Mouse (Mus musculus): ENCODE measurements around the gene Gm49322.
A peak's percentile ranks its signal among the peaks of the same experiment; 100 is the strongest.

Gm49322 gene

DNA sequence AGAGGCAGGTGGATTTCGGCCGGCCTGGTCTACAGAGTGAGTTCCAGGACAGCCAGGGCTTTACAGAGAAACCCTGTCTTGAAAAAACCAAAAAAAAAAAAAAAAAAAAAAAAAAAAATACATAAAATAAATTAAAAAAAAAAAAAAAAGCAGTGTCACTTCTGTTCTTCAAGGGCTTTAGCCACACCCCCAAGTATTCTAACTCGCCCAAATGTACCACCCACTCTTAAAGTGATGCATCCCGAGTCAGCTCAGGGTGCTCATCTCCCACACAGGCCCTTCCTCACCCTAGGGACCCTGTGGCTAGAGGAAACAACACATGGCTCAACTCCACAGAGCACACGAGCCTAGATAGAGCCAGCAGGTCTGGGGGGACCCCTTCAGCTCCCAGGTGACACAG, 22.8 kb upstream of the Gm49322 start:
- no peak for DNase-seq (ENCODE audit: low read depth, low spot score)

DNA sequence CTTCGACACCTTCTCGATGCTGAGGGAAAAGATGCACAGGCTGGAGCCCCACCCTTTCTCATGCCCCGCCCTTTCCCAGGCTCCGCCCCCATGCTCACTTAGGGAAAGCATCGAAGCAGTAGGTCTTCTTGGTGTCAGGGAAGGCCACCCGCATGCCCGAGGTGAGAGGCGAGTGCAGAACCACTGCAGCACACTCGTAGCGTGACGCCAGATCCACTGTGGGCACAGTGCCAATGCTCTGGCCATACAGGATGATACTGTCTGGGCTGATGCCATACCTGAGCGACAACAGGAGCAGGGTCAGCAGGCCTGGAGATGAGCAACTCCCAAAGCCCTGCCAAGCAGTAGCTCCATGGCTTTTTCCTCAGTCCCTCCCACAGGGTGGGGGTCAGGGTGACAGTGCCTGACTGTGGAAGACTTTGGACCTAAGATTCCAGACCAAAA, 21.8 kb upstream of the Gm49322 start:
- DNase-seq (ENCODE audit: low read depth, low spot score) = peak; percentile 85

DNA sequence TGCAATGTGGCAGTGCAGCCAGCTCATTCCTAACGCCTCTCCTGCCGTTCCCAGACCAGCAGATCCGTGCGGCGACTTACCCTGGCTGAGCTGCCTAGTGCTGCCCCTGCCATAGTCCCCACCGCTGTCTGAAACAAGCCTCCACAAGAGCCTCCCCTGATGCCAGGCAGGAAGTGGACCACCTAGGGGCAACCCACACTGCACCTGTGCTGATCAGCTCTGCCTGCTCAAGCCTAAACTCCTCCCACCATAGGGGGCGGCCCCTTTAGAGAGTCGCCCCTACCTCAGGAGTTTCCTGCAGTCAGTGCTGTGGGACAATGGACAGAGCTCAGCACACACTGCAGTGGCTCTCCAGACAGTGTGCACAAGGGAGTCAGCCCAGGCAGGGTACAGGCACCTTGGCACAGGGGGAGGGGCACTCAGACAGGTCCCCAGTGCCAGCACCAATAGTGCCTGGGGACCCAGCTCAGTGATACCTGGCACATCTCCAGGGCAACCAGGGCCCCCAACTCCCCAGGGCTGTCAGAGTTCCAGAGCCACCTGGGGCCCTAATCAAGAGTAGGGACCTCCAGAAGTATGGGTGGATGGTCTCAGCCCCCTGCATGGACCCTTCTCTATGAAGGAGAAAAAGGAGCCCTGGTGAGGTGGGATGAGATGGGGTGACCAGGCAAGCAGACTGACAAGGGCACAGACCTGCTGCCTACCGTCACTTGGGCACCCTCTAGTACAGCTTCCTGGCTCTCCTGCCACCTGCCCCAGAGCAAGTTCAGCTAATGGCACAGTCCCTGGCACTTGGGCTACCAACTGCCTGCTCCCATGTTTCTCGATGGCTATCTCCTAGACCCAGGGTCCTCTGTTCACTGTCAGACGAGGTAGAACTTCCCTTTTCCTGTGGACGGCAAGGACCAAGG, 20.9 kb upstream of the Gm49322 start:
- no peak for DNase-seq (ENCODE audit: low read depth, low spot score)

DNA sequence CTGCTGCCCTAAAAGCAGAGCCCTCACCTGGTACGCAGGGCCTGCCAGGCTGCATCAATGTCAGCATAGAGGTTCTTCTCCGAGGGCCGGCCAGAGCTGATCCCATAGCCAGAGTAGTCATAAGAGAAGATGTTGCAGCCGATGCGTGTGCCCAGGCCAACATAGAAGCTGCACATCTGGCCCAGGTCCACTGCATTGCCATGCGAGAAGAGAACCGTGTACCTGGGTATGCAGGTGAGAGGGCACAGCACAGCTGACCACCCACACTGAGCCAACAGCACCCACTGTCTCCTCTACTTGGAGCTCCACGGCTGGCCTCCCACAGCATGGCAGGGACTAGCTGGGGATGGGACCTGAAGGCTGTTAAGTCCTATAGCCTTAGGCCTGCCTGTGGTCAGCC, 20.2 kb upstream of the Gm49322 start:
- no peak for DNase-seq (ENCODE audit: low read depth, low spot score)

DNA sequence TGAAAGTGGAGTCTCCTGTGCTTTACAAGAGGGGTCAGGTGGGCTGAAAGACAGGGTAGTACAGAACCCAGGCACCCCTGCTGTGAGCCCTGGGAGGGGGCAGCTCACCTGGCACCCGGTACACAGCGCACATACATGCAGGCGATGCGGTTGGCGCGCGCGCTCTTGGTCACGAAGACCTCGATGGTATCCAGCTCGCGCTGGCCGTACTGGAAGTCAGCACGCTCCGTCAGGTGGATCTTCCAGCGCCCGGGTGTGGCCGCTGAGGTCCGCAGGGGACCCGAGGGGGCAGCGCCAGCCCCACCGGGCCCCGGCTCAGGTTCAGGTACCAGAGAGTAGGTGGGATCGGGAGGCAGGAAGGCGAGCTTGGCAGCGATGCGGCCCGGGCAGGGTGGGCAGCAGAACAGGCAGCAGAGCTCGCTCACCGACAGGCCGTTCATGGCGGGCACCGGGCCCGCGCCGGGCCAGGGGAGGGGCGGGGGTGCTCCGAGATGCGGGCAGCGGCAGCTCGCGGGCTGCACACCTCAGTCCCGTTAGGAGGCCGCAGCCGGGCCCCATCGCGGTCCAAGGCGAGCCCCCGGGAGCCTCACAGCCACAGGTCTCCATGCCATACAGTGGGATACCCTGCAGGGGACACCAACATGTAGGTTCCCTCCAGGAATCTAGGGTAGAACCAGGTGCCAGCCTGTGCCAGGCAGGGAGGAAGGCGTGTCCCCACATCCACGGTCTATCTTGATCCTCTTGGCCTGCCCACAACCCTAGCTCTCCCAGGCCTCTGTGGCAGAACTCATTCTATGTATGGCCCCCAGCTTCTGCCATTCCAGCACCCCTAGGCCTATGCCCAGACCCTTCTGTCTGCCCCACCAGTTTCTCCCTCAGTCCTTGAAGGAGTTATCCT, 19.2 kb upstream of the Gm49322 start:
- DNase-seq (ENCODE audit: low read depth, low spot score) = no peak

DNA sequence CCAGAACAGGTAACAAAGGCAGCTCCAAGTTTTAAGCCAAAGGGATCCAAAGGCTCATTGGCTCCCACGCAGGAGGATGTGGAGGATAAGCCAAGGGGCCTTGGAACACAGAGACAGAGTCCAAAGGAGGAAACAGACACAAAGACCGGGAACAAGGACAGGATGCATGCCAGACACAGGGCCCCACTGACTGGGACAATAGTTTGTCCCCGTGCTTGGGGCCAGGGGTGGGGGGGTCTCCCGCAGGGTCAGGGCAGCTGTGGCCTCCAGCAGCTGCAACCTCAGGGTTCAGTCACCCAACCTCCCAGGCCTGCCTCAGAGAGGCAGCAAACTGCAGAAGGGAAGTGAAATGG, 18.5 kb upstream of the Gm49322 start:
- DNase-seq (ENCODE audit: low read depth, low spot score) = no peak

DNA sequence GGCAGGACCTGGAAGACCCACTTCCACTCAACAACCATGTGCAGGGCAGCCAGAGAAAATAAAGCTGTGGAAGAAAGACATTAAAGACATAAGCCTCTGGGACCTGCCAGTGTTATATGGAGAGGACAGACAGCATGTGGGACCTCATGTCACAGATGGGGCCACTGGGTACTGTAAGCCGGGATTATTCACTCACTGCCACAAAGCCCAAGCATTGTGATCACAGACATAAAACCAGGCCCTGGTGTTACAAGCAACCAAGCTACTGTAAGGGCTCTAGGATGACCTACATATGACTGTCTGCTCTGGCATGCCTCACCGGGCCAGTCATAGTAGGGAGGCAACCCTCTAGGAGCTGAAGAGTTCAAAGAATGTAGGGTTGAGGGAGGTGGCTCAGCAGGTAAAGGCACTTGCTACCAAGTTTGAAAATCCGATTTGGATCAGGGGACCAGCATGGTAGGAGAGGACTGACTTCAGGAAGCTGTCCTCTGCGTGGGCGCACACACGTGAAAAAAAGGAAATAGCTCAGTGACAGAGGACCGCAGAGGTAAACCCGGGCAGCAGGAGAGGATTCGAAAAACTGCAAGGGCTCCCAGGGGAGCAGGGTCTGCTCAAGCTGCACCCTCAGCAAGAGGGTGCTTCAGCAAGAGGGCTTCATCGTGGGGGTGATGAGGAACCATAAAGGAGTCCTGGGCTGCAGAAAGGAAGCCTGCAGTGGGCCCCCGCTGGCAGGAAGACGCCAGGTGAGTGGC, 16.5 kb upstream of the Gm49322 start:
- no peak for DNase-seq (ENCODE audit: low read depth, low spot score)

DNA sequence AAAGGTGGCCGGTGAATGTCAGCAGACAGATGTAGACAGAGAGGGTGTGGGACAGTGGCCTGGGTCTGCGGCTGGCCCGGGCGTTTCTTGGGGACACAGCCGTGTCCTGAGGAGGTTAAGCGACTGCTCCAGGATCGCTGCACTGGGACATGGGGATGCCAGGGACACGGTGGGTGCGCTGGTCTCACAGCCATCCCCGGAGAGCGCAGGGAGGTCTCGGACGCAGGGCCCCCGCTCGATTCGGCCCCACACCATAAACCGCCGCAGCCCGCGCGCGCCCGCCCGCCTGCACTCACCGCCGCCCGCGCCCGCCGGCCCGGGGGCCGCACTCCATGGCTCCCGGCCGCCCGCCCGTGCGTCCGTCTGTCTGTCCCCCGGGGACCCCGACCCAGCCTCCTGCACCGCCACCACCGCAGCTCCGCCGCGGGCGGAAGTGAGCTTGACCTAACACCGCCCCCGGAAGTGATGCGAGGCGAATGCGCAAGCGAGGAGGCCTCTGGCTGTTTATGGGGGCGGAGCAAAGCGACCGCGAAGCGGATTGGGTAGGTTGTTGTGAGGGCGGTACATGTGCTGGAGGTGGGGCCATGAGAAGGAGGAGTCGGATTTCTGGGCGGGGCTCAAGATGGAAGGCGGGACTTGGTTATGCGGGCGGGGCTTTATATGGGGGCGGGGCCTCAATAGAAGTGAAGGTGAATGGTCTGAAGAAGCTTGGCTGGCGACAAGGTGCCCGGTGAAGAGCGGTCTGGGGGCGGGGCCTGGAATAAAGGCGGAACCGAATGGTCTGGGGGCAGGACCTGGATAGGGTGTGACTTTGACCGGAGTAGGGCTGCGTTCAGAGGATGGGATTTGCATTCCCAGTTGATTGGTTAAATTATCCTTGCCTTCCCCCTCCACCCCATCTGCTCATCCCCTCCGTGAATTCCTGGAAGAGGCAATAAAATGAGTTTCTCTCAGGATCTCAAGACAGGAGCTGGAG, 15.7 kb upstream of the Gm49322 start, which contains the start of gene Abhd17a:
TSS of gene Abhd17a (minus strand) at position 463 of the 976 bp plus-strand sequence.
- DNase-seq (ENCODE audit: low read depth, low spot score) = peak; percentile 99

DNA sequence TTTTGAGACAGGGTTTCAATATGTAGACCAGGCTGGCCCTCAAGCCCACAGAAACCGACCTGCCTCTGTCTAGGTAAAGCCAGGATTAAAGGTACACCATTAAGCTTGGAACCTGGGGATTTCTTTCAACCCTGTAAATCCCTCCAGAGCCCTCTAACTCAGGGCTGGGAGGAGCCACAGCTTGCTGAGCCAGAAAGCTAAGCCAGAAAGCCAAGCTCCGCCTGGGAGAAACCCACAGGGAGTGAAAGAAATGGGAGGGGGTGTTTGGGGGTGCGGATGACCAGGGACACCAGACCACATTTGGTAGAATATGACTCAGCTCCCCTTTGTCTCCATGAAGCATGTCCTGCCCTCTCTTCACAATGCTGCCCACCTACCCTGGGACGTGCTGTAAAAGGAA, 9.5 kb upstream of the Gm49322 start:
- DNase-seq (ENCODE audit: low read depth, low spot score) = no peak

DNA sequence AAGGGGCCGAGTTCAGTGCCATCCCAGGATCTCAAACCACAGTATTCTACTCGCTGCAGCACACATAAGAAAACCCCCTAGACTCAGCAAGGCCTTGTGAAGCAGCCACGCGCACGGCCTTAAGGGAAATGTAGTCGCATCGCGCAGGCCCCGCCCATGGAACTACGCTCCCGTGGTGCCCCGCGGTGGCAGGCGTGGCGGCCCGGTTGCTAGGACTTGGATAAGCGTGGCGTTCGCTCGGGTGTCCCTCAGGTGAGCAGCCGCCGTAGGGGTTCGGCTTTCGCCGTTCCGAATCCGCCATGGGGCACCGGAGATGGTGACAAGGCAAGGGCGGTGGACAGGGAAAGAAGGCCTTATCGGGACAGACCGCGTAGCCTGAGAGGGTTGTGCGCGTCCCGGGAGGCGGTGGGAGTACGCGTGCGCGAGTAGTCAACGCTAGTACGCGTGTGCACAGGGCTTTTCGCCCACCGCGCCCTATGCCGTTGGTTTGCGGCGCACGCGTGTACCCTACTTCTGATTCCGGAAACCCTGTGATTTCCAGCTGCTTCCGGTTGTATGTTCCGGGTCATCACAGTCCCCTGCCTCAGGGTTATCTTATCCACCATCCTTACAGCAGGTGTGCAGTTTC, 3.0 kb upstream of the Gm49322 start, which contains the start of the genes Scamp4 and Adat3:
TSS of gene Scamp4 (plus strand) at position 175 of the 628 bp plus-strand sequence.
TSS of gene Adat3 (plus strand) at position 183 of the 628 bp plus-strand sequence.
- peak; percentile 98 for DNase-seq (ENCODE audit: low read depth, low spot score)

DNA sequence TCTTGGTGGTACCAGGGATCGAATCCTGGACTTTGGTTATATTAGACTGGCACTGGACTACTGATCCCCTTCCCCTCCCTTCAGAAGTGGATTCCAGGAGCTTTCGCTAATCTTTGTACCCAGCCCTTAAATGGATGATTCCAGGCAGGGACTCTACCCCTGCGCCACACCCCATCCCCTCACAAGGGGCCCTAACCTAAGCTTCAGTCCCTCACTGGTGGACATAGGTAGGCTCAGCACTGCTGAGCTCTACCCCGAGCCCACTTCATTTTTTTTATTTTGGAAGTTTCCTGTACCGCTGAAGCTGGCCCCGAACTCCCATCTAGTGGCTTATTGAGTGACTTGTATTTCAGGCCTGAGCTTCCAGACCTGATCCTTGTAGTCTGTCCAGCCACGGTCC, 2.5 kb upstream of the Gm49322 start:
- DNase-seq (ENCODE audit: low read depth, low spot score) = no peak

DNA sequence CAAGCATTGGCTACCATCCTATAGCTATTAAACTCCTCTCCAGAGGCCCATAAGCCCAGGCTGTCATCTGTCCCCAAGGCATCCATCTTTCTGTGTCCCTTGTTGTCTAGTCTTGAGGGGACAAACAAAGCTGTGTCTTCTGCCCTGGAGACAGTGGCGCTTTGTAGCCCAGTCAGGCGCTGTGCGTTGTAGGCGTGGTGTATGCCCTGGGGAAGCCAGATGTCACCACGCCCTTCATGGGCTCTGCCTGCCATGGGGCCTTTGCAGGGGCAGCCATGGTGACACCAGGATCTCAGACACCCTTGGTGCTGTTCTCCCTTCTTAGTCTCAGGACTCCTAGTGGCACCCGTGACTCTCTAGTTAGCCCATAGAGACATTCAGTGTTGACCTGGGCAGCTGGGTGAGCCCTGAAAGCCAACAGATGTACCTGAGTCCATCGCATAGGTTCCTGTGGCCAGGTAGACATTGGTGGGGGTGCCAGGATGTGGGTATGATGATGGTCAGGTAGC, 1.8 kb upstream of the Gm49322 start:
- peak; percentile 47 for DNase-seq (ENCODE audit: low read depth, low spot score)

DNA sequence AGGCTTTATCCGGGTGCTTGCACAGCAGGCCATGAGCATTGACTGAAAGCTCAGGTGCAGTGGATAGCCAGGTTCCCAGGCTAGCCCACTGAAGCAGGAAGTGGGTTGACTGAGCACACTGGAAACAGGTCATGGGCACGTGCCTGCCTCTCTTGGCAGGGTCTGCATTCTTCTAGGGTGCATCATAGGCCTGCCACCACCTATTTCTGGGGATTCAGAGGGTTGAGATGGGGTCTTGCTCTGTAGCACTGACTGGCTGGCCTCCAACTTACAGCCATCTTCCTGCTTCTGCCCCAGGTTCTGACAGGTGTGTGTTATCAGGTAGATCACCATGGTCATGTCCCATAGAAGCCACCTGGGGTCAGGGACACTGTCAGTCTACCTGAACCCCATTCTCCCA, 833 bp upstream of the Gm49322 start:
- no peak for DNase-seq (ENCODE audit: low read depth, low spot score)

DNA sequence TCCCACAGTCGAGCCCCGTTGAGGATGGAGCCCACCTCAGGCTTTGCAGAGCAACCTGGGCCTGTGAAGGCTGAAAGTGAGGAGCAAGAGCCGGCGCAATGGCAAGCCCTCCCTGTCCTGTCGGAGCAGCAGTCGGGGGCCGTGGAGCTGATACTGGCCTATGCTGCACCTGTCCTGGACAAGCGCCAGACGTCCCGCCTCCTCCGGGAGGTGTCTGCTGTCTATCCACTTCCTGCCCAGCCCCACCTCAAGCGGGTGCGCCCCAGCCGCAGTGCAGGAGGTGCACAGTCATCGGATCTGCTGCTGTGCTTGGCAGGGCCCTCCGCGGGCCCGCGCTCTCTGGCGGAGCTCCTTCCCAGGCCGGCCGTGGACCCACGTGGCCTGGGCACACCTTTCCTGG, 485 bp downstream of the Gm49322 start:
- DNase-seq (ENCODE audit: low read depth, low spot score) = peak; percentile 67

DNA sequence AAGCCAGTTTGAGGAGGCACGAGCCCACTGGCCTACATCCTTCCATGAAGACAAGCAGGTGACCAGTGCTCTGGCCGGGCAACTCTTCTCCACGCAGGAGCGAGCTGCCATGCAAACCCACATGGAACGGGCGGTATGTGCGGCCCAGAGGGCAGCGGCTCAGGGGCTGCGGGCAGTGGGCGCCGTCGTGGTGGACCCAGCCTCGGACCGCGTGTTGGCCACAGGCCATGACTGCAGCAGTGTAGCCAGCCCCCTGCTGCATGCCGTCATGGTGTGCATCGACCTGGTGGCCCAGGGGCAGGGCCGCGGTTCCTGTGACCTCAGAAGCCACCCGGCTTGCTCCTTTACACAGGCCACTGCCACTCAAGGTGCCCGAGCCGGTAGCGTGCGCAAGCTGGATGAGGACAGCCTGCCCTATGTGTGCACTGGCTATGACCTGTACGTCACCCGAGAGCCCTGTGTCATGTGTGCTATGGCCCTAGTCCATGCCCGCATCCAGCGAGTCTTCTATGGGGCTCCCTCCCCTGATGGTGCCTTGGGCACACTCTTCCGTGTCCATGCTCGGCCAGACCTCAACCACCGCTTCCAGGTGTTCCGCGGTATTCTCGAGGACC, 1.0 kb downstream of the Gm49322 start:
- DNase-seq (ENCODE audit: low read depth, low spot score) = no peak

DNA sequence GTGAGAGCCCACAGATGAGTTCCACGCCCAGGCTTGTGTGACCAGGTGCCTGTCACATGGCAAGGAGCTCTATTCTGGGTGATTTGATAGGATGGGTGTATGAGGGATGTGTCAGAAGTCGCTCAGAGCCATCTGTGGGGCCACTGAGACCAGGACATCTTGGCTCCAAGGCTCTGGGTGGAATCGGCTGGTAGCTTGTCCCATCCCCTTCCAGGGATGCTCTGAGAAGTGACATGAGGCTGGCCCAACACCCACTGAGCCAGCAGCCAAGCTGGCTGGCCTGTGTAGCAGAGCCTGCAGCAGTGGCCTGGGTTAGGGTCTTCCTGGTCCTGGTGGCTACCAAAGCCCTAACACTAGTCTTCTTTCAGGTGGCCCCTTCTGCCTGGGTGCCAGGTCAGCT, 2.6 kb downstream of the Gm49322 start:
- DNase-seq (ENCODE audit: low read depth, low spot score) = no peak

DNA sequence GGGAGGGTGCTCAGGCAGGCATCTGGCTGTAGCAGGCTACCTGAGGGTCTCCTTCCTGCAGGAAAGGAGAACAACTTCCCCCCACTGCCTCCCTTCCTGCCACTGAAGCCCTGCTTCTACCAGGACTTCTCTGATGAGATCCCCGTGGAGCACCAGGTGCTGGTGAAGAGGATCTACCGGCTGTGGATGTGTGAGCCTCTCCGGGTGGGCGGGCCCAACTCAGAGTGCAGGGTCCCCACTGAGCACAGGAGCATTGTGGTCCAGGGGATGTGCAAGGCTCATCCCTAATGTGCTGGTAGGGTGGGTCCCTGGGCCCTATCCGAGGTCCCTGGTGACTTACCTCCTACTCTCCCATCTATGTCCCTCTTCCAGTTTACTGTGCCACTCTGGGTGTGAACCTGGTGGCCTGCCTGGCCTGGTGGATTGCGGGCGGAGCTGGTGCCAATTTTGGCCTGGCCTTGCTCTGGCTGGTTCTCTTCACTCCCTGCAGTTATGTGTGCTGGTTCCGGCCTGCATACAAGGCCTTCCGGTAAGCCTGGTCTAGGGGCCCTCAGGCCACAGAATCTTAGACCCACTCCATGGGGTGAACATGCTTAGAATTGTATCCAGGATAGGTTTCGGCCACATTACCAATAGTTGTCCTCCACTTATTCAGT, 3.6 kb downstream of the Gm49322 start:
- no peak for DNase-seq (ENCODE audit: low read depth, low spot score)

DNA sequence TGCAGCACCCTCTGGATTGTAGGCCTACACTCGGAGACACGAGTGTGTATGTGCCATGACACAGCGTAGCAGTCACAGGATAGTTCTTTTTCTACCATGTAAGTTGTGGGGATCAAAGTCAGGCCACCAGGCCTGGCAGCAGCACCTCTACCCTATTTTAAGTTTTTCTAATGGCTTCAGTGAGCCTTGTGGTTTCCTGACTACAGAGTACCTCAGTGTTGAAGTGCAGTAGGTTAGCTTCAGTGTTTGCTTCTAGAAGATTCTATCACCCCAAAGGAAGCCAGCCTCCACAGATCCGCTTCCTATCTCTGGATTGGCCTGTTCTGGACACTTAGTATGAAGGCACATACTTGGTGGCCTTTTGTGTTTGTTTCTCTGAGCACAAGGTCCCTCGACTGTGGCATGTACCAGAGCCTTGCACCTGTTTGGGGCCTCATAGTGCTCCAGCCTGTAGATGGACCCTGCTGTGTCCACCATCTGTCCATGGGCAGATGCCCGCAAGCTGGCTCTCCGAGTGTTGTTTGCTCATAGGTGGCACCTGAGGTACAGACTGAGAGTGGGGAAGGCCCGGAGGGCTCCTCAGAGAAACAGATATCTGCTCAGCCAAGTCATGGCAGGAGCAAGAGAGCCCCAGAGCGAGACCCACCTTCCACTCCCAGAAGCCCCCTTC, 4.4 kb downstream of the Gm49322 start:
- DNase-seq (ENCODE audit: low read depth, low spot score) = no peak

All from ZHBTc4 (cell line).